Mouse (Mus musculus): ENCODE measurements around the gene Ccdc141. TPM values are rescaled to one million over a fixed set of nuclear protein-coding genes. Genes with fewer than 3 reads are reported as not detected.

Ccdc141 gene
- polyA plus RNA-seq, 1 experiment, result 0.16 TPM

- Histone ChIP-seq H3K4me1 (ENCODE audit: control insufficient read depth, insufficient read depth, low read length) (no peaks in the 10 kb centered on the region), H3K27ac (ENCODE audit: insufficient read depth, low read depth, low read length) (no peak overlapping the region), H3K4me3 (ENCODE audit: insufficient read depth, low read length) (no peak overlapping the region)
- TF ChIP-seq POLR2A (IDR thresholded peaks at IDR 0.05; ENCODE audit: borderline replicate concordance, low read depth, low read length) (no peak), CTCF (IDR thresholded peaks at IDR 0.05; ENCODE audit: low read depth, low read length) (no peak)
Measured at GRCm38 (mm10) chr2:77085313-77085712, 85.1 kb downstream of the Ccdc141 start.

- TF ChIP-seq CTCF (IDR thresholded peaks at IDR 0.05; ENCODE audit: low read depth, low read length), result no peak
- TF ChIP-seq POLR2A (IDR thresholded peaks at IDR 0.05; ENCODE audit: borderline replicate concordance, low read depth, low read length), result no peak
- no peaks in the 10 kb centered on the region for H3K4me1 ChIP-seq (ENCODE audit: control insufficient read depth, insufficient read depth, low read length)
- H3K27ac ChIP-seq (ENCODE audit: insufficient read depth, low read depth, low read length), result no peak overlapping the region
- no peak overlapping the region for H3K4me3 ChIP-seq (ENCODE audit: insufficient read depth, low read length)
Measured at GRCm38 (mm10) chr2:77084629-77085028, 85.8 kb downstream of the Ccdc141 start.

GRCm38 (mm10) chr2:77081156-77081555, 89.3 kb downstream of the Ccdc141 start:
- no peak overlapping the region for H3K4me3 ChIP-seq (ENCODE audit: insufficient read depth, low read length)
- TF ChIP-seq POLR2A (IDR thresholded peaks at IDR 0.05; ENCODE audit: borderline replicate concordance, low read depth, low read length), result no peak
- no peak for TF ChIP-seq CTCF (IDR thresholded peaks at IDR 0.05; ENCODE audit: low read depth, low read length)
- H3K27ac ChIP-seq (ENCODE audit: insufficient read depth, low read depth, low read length), result no peak overlapping the region
- no peaks in the 10 kb centered on the region for H3K4me1 ChIP-seq (ENCODE audit: control insufficient read depth, insufficient read depth, low read length)

- no peak overlapping the region for H3K27ac ChIP-seq (ENCODE audit: insufficient read depth, low read depth, low read length)
- H3K4me3 ChIP-seq (ENCODE audit: insufficient read depth, low read length), result no peak overlapping the region
- TF ChIP-seq CTCF (IDR thresholded peaks at IDR 0.05; ENCODE audit: low read depth, low read length) (no peak), POLR2A (IDR thresholded peaks at IDR 0.05; ENCODE audit: borderline replicate concordance, low read depth, low read length) (no peak)
- H3K4me1 ChIP-seq (ENCODE audit: control insufficient read depth, insufficient read depth, low read length), result no peaks in the 10 kb centered on the region
Measured at GRCm38 (mm10) chr2:77080657-77081056, 89.8 kb downstream of the Ccdc141 start.

- H3K27ac ChIP-seq (ENCODE audit: insufficient read depth, low read depth, low read length), result no peak overlapping the region
- no peaks in the 10 kb centered on the region for H3K4me1 ChIP-seq (ENCODE audit: control insufficient read depth, insufficient read depth, low read length)
- no peak overlapping the region for H3K4me3 ChIP-seq (ENCODE audit: insufficient read depth, low read length)
- TF ChIP-seq POLR2A (IDR thresholded peaks at IDR 0.05; ENCODE audit: borderline replicate concordance, low read depth, low read length) (no peak), CTCF (IDR thresholded peaks at IDR 0.05; ENCODE audit: low read depth, low read length) (no peak)
Measured at GRCm38 (mm10) chr2:77078746-77079145, 91.7 kb downstream of the Ccdc141 start.

DNA sequence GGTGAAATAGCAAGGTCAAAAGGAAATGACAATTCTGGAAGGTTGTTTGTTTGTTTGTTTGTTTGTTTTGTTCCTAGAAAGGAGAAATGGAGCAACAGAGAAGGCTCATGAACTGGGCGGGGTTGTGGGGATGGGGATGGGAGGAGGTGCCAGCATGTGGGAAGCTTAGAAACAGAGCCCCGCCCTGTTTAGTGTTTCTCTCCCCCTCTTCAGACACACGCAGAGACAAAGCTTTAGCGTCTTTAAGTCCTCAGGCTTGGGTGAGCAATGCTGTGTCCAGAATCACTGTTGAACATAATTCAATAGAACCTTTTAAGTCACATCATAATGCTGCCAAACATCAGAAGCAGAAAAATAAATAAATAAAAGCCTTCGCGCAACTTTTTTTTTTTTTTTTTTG, 96.1 kb downstream of the Ccdc141 start:
- Histone ChIP-seq H3K27ac (ENCODE audit: insufficient read depth, low read depth, low read length) (no peak overlapping the region), H3K4me3 (ENCODE audit: insufficient read depth, low read length) (no peak overlapping the region), H3K4me1 (ENCODE audit: control insufficient read depth, insufficient read depth, low read length) (no peaks in the 10 kb centered on the region)
- no peak for TF ChIP-seq POLR2A (IDR thresholded peaks at IDR 0.05; ENCODE audit: borderline replicate concordance, low read depth, low read length)
- TF ChIP-seq CTCF (IDR thresholded peaks at IDR 0.05; ENCODE audit: low read depth, low read length), result no peak

DNA sequence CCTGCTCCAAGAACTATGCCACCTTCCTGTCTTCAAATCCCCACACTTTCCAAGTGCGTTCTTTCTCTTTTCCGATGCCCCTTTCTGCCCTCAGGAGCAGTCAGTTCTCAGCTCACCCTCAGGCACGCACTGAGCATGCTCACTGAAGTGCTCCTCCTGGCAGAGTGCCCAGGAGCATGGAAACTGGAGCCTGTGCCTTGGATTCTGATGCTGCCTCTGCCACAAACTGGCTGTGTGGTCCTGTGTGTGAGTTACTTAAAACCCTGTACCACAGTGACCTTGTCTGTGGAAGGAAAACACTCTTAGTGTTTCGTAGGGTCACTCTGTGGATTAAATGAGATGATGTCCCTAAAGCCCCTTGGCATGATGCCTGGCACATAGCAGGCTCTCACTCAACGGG, 96.5 kb downstream of the Ccdc141 start:
- Histone ChIP-seq H3K27ac (ENCODE audit: insufficient read depth, low read depth, low read length) (no peak overlapping the region), H3K4me1 (ENCODE audit: control insufficient read depth, insufficient read depth, low read length) (no peaks in the 10 kb centered on the region), H3K4me3 (ENCODE audit: insufficient read depth, low read length) (no peak overlapping the region)
- TF ChIP-seq POLR2A (IDR thresholded peaks at IDR 0.05; ENCODE audit: borderline replicate concordance, low read depth, low read length) (no peak), CTCF (IDR thresholded peaks at IDR 0.05; ENCODE audit: low read depth, low read length) (no peak)

DNA sequence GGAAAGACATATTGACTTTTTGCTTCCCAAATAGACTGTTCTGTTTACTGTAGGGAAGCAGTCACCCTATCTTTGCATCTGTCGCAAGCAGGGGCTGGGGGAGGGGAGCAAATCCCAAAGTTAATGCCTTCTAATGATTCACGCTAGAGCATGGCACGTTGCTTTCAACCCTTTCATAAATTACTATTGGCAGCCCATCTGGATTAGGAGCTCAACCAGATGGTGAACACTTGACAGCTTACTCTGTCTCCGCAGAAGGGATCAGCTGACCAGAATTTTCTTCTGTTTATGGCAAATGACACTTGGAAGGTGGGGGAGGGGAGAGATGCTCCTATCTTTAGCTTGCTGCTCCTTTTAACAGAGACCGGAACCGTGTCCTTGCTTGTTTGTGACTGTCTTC, 105.1 kb downstream of the Ccdc141 start:
- TF ChIP-seq POLR2A (IDR thresholded peaks at IDR 0.05; ENCODE audit: borderline replicate concordance, low read depth, low read length) (no peak), CTCF (IDR thresholded peaks at IDR 0.05; ENCODE audit: low read depth, low read length) (no peak)

GRCm38 (mm10) chr2:77061871-77062270, 108.6 kb downstream of the Ccdc141 start:
- Histone ChIP-seq H3K4me1 (ENCODE audit: control insufficient read depth, insufficient read depth, low read length) (no peaks in the 10 kb centered on the region), H3K27ac (ENCODE audit: insufficient read depth, low read depth, low read length) (no peak overlapping the region), H3K4me3 (ENCODE audit: insufficient read depth, low read length) (no peak overlapping the region)
- TF ChIP-seq POLR2A (IDR thresholded peaks at IDR 0.05; ENCODE audit: borderline replicate concordance, low read depth, low read length) (no peak), CTCF (IDR thresholded peaks at IDR 0.05; ENCODE audit: low read depth, low read length) (no peak)

More for the DNA sequence above, 105.1 kb downstream of the Ccdc141 start:
- Histone ChIP-seq H3K27ac (ENCODE audit: insufficient read depth, low read depth, low read length) (no peak overlapping the region), H3K4me3 (ENCODE audit: insufficient read depth, low read length) (no peak overlapping the region), H3K4me1 (ENCODE audit: control insufficient read depth, insufficient read depth, low read length) (no peaks in the 10 kb centered on the region)

GRCm38 (mm10) chr2:77059596-77059995, 110.8 kb downstream of the Ccdc141 start:
- H3K27ac ChIP-seq (ENCODE audit: insufficient read depth, low read depth, low read length), result no peak overlapping the region
- TF ChIP-seq CTCF (IDR thresholded peaks at IDR 0.05; ENCODE audit: low read depth, low read length), result no peak
- H3K4me1 ChIP-seq (ENCODE audit: control insufficient read depth, insufficient read depth, low read length), result no peaks in the 10 kb centered on the region
- H3K4me3 ChIP-seq (ENCODE audit: insufficient read depth, low read length), result no peak overlapping the region

DNA sequence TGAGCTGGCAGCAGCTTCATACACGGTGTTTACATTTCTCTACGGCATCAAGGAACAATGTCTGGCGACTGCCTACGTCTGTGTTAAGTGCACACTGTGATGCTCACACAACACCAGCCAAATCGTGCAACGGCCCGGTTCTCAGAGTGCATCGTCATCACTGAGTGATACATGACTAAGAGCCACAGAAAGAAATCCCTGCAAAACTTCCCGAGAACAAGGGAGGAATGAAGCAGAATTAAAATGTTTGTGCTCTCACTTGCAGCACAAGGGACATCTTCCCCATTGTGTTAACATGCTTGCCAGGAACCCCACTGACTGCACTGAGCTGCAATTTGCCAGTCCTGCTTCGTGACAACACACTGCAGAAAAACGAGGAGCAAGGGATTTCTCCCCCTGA, 114.1 kb downstream of the Ccdc141 start:
- H3K4me1 ChIP-seq (ENCODE audit: control insufficient read depth, insufficient read depth, low read length), result no peaks in the 10 kb centered on the region
- no peak overlapping the region for H3K4me3 ChIP-seq (ENCODE audit: insufficient read depth, low read length)
- no peak overlapping the region for H3K27ac ChIP-seq (ENCODE audit: insufficient read depth, low read depth, low read length)
- TF ChIP-seq CTCF (IDR thresholded peaks at IDR 0.05; ENCODE audit: low read depth, low read length) (no peak), POLR2A (IDR thresholded peaks at IDR 0.05; ENCODE audit: borderline replicate concordance, low read depth, low read length) (no peak)
